Mouse (Mus musculus) bone marrow, adult 2 months (tissue): Measurements from ENCODE around the gene Cgas.

Source experiments
- CTCF ChIP-seq: fragments of 200-500 bp; IDR thresholded peaks from 2 replicates; pipeline ENCODE4 v1.5.1; 2011; ENCODE audit warnings: low read length, control low read depth; ENCODE audit not compliant: control insufficient read depth, insufficient read depth
- POLR2A ChIP-seq: fragments of 200-500 bp; IDR thresholded peaks from 2 replicates; pipeline ENCODE4 v1.6.1; 2011; ENCODE audit warnings: low read depth, mild to moderate bottlenecking, control low read depth, low read length, borderline replicate concordance; ENCODE audit not compliant: control insufficient read depth

GRCm38 (mm10) chr9:78427362-78427781, 15.7 kb downstream of the Cgas start:
- TF ChIP-seq CTCF (no peak), POLR2A (peak; percentile 34; the same call in 1 of the 2 replicates)
